Mouse (Mus musculus): Measurements from ENCODE around the gene Gpa33. TPM values are rescaled to one million over a fixed set of nuclear protein-coding genes. Genes with fewer than 3 reads are reported as not detected.
A peak's percentile ranks its signal among the peaks of the same experiment; 100 is the strongest.

Gene Gpa33
- polyA plus RNA-seq, 1 experiment from 2014 or later: not detected

- ATAC-seq (no peak), DNase-seq (no peak)
- TF ChIP-seq CTCF (IDR thresholded peaks at IDR 0.05; ENCODE audit: low read depth) (no peak), EP300 (IDR thresholded peaks at IDR 0.05; ENCODE audit: low read depth) (no peak)
- no peak overlapping the region for H3K4me3 ChIP-seq (ENCODE audit: low read depth, low read length)
- no peak overlapping the region for H3K27ac ChIP-seq (ENCODE audit: low read depth)
- no peaks in the 10 kb centered on the region for H3K27me3 ChIP-seq (ENCODE audit: insufficient read depth, low read length)
- H3K36me3 ChIP-seq (replicated peaks; ENCODE audit: insufficient read depth, low read length): no peaks in the 10 kb centered on the region
- peaks cover 3% of the 10 kb centered on the region; the same call in 1 of the 2 replicates for H3K4me1 ChIP-seq (ENCODE audit: insufficient read depth)
- H3K9me3 ChIP-seq (ENCODE audit: low read length): no peaks in the 10 kb centered on the region
- 63% methylated on average over 9 of the region's 9 CpGs for WGBS (ENCODE audit: insufficient replicate concordance)
- H3K9ac ChIP-seq (replicated peaks): no peak overlapping the region
- H3K4me2 ChIP-seq (ENCODE audit: low read depth, low read length): no peak overlapping the region
Measured at GRCm38 (mm10) chr1:166126795-166127194, 3.2 kb upstream of the Gpa33 start.

- H3K27ac ChIP-seq (ENCODE audit: low read depth): no peak within 1 kb of the TSS
- H3K9ac ChIP-seq (replicated peaks): no peak within 1 kb of the TSS
- H3K9me3 ChIP-seq (ENCODE audit: low read length): no peaks in the 10 kb centered on the region
- no peak for TF ChIP-seq EP300 (IDR thresholded peaks at IDR 0.05; ENCODE audit: low read depth)
- TF ChIP-seq CTCF (IDR thresholded peaks at IDR 0.05; ENCODE audit: low read depth): no peak
- no peak for ATAC-seq
- no peak within 1 kb of the TSS for H3K4me2 ChIP-seq (ENCODE audit: low read depth, low read length)
- peaks cover 3% of the 10 kb centered on the region; the same call in 1 of the 2 replicates for H3K4me1 ChIP-seq (ENCODE audit: insufficient read depth)
- DNase-seq: no peak
- 57% methylated on average over 4 of the region's 4 CpGs for WGBS (ENCODE audit: insufficient replicate concordance)
- H3K4me3 ChIP-seq (ENCODE audit: low read depth, low read length): no peak within 1 kb of the TSS
- H3K36me3 ChIP-seq (replicated peaks; ENCODE audit: insufficient read depth, low read length): no peaks in the 10 kb centered on the region
- H3K27me3 ChIP-seq (ENCODE audit: insufficient read depth, low read length): no peaks in the 10 kb centered on the region
Measured at GRCm38 (mm10) chr1:166127719-166128118, 2.3 kb upstream of the Gpa33 start, which contains the start of gene Dusp27. TSS of gene Dusp27 (minus strand) at chr1:166127922.

- Histone ChIP-seq H3K9me3 (ENCODE audit: low read length) (no peaks in the 10 kb centered on the region), H3K4me3 (ENCODE audit: low read depth, low read length) (no peak overlapping the region), H3K27ac (ENCODE audit: low read depth) (no peak overlapping the region), H3K36me3 (replicated peaks; ENCODE audit: insufficient read depth, low read length) (no peaks in the 10 kb centered on the region), H3K4me2 (ENCODE audit: low read depth, low read length) (no peak overlapping the region), H3K4me1 (ENCODE audit: insufficient read depth) (peaks cover 3% of the 10 kb centered on the region; the same call in 1 of the 2 replicates), H3K27me3 (ENCODE audit: insufficient read depth, low read length) (no peaks in the 10 kb centered on the region), H3K9ac (replicated peaks) (no peak overlapping the region)
- ATAC-seq: no peak
- DNase-seq: no peak
- WGBS (ENCODE audit: insufficient replicate concordance): 85% methylated on average over 5 of the region's 5 CpGs
- no peak for TF ChIP-seq CTCF (IDR thresholded peaks at IDR 0.05; ENCODE audit: low read depth)
- no peak for TF ChIP-seq EP300 (IDR thresholded peaks at IDR 0.05; ENCODE audit: low read depth)
Measured at GRCm38 (mm10) chr1:166128551-166128950, 1.5 kb upstream of the Gpa33 start.

GRCm38 (mm10) chr1:166132367-166132766 lies 2.3 kb downstream of the Gpa33 start:
- DNase-seq (no peak), ATAC-seq (no peak)
- Histone ChIP-seq H3K9ac (replicated peaks) (no peak overlapping the region), H3K4me3 (ENCODE audit: low read depth, low read length) (no peak overlapping the region), H3K27me3 (ENCODE audit: insufficient read depth, low read length) (no peaks in the 10 kb centered on the region), H3K9me3 (ENCODE audit: low read length) (no peaks in the 10 kb centered on the region), H3K27ac (ENCODE audit: low read depth) (no peak overlapping the region), H3K4me1 (ENCODE audit: insufficient read depth) (peaks cover 5% of the 10 kb centered on the region), H3K4me2 (ENCODE audit: low read depth, low read length) (no peak overlapping the region), H3K36me3 (replicated peaks; ENCODE audit: insufficient read depth, low read length) (no peaks in the 10 kb centered on the region)
- TF ChIP-seq CTCF (IDR thresholded peaks at IDR 0.05; ENCODE audit: low read depth) (no peak), EP300 (IDR thresholded peaks at IDR 0.05; ENCODE audit: low read depth) (no peak)
- 46% methylated on average over 4 of the region's 4 CpGs for WGBS (ENCODE audit: insufficient replicate concordance)

- Histone ChIP-seq H3K4me3 (ENCODE audit: low read depth, low read length) (no peak overlapping the region), H3K36me3 (replicated peaks; ENCODE audit: insufficient read depth, low read length) (no peaks in the 10 kb centered on the region), H3K4me1 (ENCODE audit: insufficient read depth) (peaks cover 14% of the 10 kb centered on the region), H3K4me2 (ENCODE audit: low read depth, low read length) (no peak overlapping the region), H3K9me3 (ENCODE audit: low read length) (no peaks in the 10 kb centered on the region), H3K27me3 (ENCODE audit: insufficient read depth, low read length) (no peaks in the 10 kb centered on the region), H3K9ac (replicated peaks) (no peak overlapping the region), H3K27ac (ENCODE audit: low read depth) (no peak overlapping the region)
- ATAC-seq (no peak), DNase-seq (no peak)
- TF ChIP-seq CTCF (IDR thresholded peaks at IDR 0.05; ENCODE audit: low read depth) (no peak), EP300 (IDR thresholded peaks at IDR 0.05; ENCODE audit: low read depth) (no peak)
- WGBS (ENCODE audit: insufficient replicate concordance): 50% methylated on average over 5 of the region's 5 CpGs
Measured at GRCm38 (mm10) chr1:166135091-166135740, 5.2 kb downstream of the Gpa33 start.

GRCm38 (mm10) chr1:166137244-166137938 lies 7.4 kb downstream of the Gpa33 start:
- Histone ChIP-seq H3K9ac (replicated peaks) (no peak overlapping the region), H3K4me3 (ENCODE audit: low read depth, low read length) (no peak overlapping the region), H3K4me2 (ENCODE audit: low read depth, low read length) (peak overlapping the region; percentile 16; the same call in 1 of the 2 replicates), H3K9me3 (ENCODE audit: low read length) (no peaks in the 10 kb centered on the region), H3K36me3 (replicated peaks; ENCODE audit: insufficient read depth, low read length) (no peaks in the 10 kb centered on the region), H3K4me1 (ENCODE audit: insufficient read depth) (peaks cover 14% of the 10 kb centered on the region), H3K27ac (ENCODE audit: low read depth) (no peak overlapping the region; the same call in 1 of the 2 replicates), H3K27me3 (ENCODE audit: insufficient read depth, low read length) (no peaks in the 10 kb centered on the region)
- TF ChIP-seq EP300 (IDR thresholded peaks at IDR 0.05; ENCODE audit: low read depth) (no peak), CTCF (IDR thresholded peaks at IDR 0.05; ENCODE audit: low read depth) (no peak)
- 48% methylated on average over 7 of the region's 7 CpGs for WGBS (ENCODE audit: insufficient replicate concordance)
- ATAC-seq: peak; percentile 50; the same call in 1 of the 2 replicates
- no peak for DNase-seq
